Mouse (Mus musculus) kidney, postnatal 14 days (tissue): ENCODE measurements at regions not wholly inside any gene's neighbourhood (a gene's known extent, or its start where the extent isn't known, plus 50 kb on each side); places are given as distances from the start of the nearest gene placed in this dataset.

ENCODE experiments used
- DNase-seq: peaks from one replicate; pipeline ENCODE4 v3.0.0; 2022; ENCODE audit warnings: mixed read lengths

GRCm38 (mm10) chr13:32649982-32650381 lies 133.8 kb downstream of the Mylk4 start:
- no peak for DNase-seq

- no peak for DNase-seq
Observed at GRCm38 (mm10) chr13:32643030-32643750, 140.6 kb downstream of the Mylk4 start.

- DNase-seq: no peak
Observed at GRCm38 (mm10) chr13:32640941-32641340, 142.8 kb downstream of the Mylk4 start.

- no peak for DNase-seq
Observed at GRCm38 (mm10) chr13:32630122-32630732, 153.5 kb downstream of the Mylk4 start.

- DNase-seq: no peak
Observed at GRCm38 (mm10) chr13:32613916-32614315, 169.8 kb downstream of the Mylk4 start.

GRCm38 (mm10) chr13:32611551-32612295 lies 172.0 kb downstream of the Mylk4 start:
- DNase-seq: no peak

- no peak for DNase-seq
Observed at GRCm38 (mm10) chr13:32610970-32611369, 172.8 kb downstream of the Mylk4 start.

GRCm38 (mm10) chr13:32608413-32608812 lies 175.3 kb downstream of the Mylk4 start:
- no peak for DNase-seq

GRCm38 (mm10) chr13:32603925-32604590 lies 179.7 kb downstream of the Mylk4 start:
- peak; percentile 21 for DNase-seq

- no peak for DNase-seq
Observed at GRCm38 (mm10) chr13:32601315-32601714, 182.4 kb downstream of the Mylk4 start.

GRCm38 (mm10) chr13:32593611-32594010 lies 190.1 kb downstream of the Mylk4 start:
- no peak for DNase-seq

GRCm38 (mm10) chr13:32593131-32593530 lies 190.6 kb downstream of the Mylk4 start:
- no peak for DNase-seq

- DNase-seq: no peak
Observed at GRCm38 (mm10) chr13:32581598-32581997, 202.2 kb downstream of the Mylk4 start.

GRCm38 (mm10) chr13:32567850-32568249 lies 215.9 kb downstream of the Mylk4 start:
- DNase-seq: no peak

GRCm38 (mm10) chr13:32560666-32561065 lies 222.1 kb upstream of the Gmds start:
- DNase-seq: no peak

GRCm38 (mm10) chr13:32556396-32556795 lies 217.9 kb upstream of the Gmds start:
- DNase-seq: no peak

GRCm38 (mm10) chr13:32555064-32555463 lies 216.5 kb upstream of the Gmds start:
- peak; percentile 58 for DNase-seq

- DNase-seq: no peak
Observed at GRCm38 (mm10) chr13:32554601-32555000, 216.1 kb upstream of the Gmds start.

GRCm38 (mm10) chr13:32553136-32553535 lies 214.6 kb upstream of the Gmds start:
- DNase-seq: peak; percentile 36

- no peak for DNase-seq
Observed at GRCm38 (mm10) chr13:32550113-32550512, 211.6 kb upstream of the Gmds start.

GRCm38 (mm10) chr13:32547126-32547525 lies 208.6 kb upstream of the Gmds start:
- no peak for DNase-seq

- no peak for DNase-seq
Observed at GRCm38 (mm10) chr13:32544986-32545740, 206.6 kb upstream of the Gmds start.

GRCm38 (mm10) chr13:32541611-32542010 lies 203.1 kb upstream of the Gmds start:
- no peak for DNase-seq
